Mouse (Mus musculus) bone marrow, adult 2 months (tissue): ENCODE measurements around the gene Mpc2.

ENCODE experiments used
- CTCF ChIP-seq: fragments of 200-500 bp; IDR thresholded peaks from 2 replicates; pipeline ENCODE4 v1.5.1; 2011; ENCODE audit warnings: low read length, control low read depth; ENCODE audit not compliant: control insufficient read depth, insufficient read depth
- POLR2A ChIP-seq: fragments of 200-500 bp; IDR thresholded peaks from 2 replicates; pipeline ENCODE4 v1.6.1; 2011; ENCODE audit warnings: low read depth, mild to moderate bottlenecking, control low read depth, low read length, borderline replicate concordance; ENCODE audit not compliant: control insufficient read depth

- TF ChIP-seq CTCF (no peak), POLR2A (no peak)
Observed at GRCm38 (mm10) chr1:165489197-165489596, 28.8 kb downstream of the Mpc2 start.
